Mouse (Mus musculus) hindbrain, embryonic 11.5 days (tissue): ENCODE measurements around the gene Pcgf2. TPM values are rescaled to one million over a fixed set of nuclear protein-coding genes. Genes with fewer than 3 reads are reported as not detected.
A peak's percentile ranks its signal among the peaks of the same experiment; 100 is the strongest.

ENCODE experiments used
- ATAC-seq: fragments of 200-750 bp; cut with Nextera tagmentation; 2 replicates; pipeline ENCODE4 v1.8.0; 2017; ENCODE audit warnings: mild to moderate bottlenecking, moderate TSS enrichment, moderate library complexity; ENCODE audit not compliant: low FRiP score
- DNase-seq: peaks from one replicate; pipeline ENCODE4 v3.0.0-alpha.2; 2015; ENCODE audit warnings: low spot score
- H3K27ac ChIP-seq: fragments of 300-500 bp; sonication (generic); 2 replicates; pipeline ENCODE4 v1.5.1; 2014; ENCODE audit warnings: mild to moderate bottlenecking, low read depth, low read length
- H3K27me3 ChIP-seq: fragments of 300-500 bp; sonication (generic); 2 replicates; pipeline ENCODE4 v1.6.1; 2014; ENCODE audit warnings: mild to moderate bottlenecking, low read length, moderate library complexity, mixed read lengths; ENCODE audit not compliant: control insufficient read depth, insufficient read depth
- H3K36me3 ChIP-seq: fragments of 300-500 bp; sonication (generic); 2 replicates; pipeline ENCODE4 v1.6.1; 2014; ENCODE audit warnings: mild to moderate bottlenecking, low read length, moderate library complexity, mixed read lengths; ENCODE audit not compliant: control insufficient read depth, insufficient read depth
- H3K4me1 ChIP-seq: fragments of 300-500 bp; sonication (generic); replicated peaks from 2 replicates; pipeline ENCODE4 v1.6.1; 2014; ENCODE audit warnings: low read length, mixed read lengths; ENCODE audit not compliant: control insufficient read depth, insufficient read depth
- H3K4me2 ChIP-seq: fragments of 300-500 bp; sonication (generic); replicated peaks from 2 replicates; pipeline ENCODE4 v1.6.1; 2014; ENCODE audit warnings: mild to moderate bottlenecking, low read depth, low read length
- H3K4me3 ChIP-seq: fragments of 300-500 bp; sonication (generic); 2 replicates; pipeline ENCODE4 v1.5.1; 2014; ENCODE audit warnings: low read depth, low read length
- H3K9ac ChIP-seq: fragments of 300-500 bp; sonication (generic); 2 replicates; pipeline ENCODE4 v1.6.1; 2014; ENCODE audit warnings: low read depth, low read length
- H3K9me3 ChIP-seq: fragments of 300-500 bp; sonication (generic); 2 replicates; pipeline ENCODE4 v1.6.1; 2016; ENCODE audit warnings: low read length; ENCODE audit not compliant: control insufficient read depth
- WGBS: fragments of 180-500 bp; shearing (Covaris S2); extraction: QIAGEN DNeasy Blood & Tissue Kit; methylation state at CpG from one replicate; pipeline ENCODE4 v1.1.7; 2014; 5-methylcytosine and 5-hydroxymethylcytosine counted together
- polyA plus RNA-seq: library from polyadenylated mRNA; unstranded; fragments of >200 nt; fragmentation: Nextera tagmentation; extraction: Ambion mirVana; gene quantifications from 2 replicates; pipeline ENCODE4 v1.2.1, GENCODE M21; 2014

Gene Pcgf2
- polyA plus RNA-seq, 1 experiment from 2014 or later = 16.9 TPM

DNA sequence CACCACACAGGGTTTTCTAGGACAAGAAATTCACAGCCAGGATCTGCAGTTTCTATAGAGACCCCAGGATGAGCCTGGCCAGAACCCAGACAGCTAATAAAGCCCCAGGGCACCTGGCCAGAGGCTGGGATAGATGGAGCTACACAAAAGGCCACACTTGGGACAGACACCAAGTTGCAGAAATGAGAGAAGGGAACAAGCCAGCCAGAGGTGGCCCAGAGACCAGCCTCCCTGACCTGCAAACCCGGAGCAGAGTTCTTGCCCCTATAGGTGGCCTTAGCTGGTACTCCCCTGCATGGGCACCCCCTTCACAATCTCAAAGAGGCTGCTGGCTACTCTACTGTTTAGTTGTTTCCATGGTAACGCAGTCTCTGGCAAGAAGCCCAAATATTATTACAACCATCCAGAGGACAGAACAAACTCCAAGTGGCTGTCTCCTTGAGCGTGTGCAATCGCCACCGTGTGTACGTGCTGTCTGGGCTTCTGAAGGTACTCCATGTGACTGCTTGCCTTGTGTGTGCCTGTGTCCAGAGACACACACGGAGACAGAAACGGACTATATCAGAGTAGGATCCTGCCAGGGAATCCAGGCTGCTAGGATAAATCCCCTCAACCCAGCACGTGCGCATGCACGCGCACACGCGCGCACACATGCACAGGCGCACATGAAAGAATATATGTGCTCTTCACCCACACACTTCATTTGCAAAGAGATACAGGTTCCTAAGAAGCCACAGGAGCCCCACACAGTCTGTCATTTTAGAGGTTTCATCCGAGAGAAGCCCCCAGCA is 5.2 kb downstream of the Pcgf2 start:
- Histone ChIP-seq H3K9ac (0 out of 2 replicates have a peak overlapping the region, but pooled peaks have one; percentile 34), H3K4me1 (peaks cover 17% of the 10 kb centered on the region), H3K4me2 (peak overlapping the region; percentile 3; the same call in 1 of the 2 replicates), H3K27ac (peak overlapping the region; percentile 45; the same call in 1 of the 2 replicates), H3K9me3 (no peaks in the 10 kb centered on the region), H3K27me3 (no peaks in the 10 kb centered on the region), H3K36me3 (peaks cover 11% of the 10 kb centered on the region), H3K4me3 (no peak overlapping the region; the same call in 1 of the 2 replicates)
- 68% methylated on average over 17 of the region's 17 CpGs for WGBS
- ATAC-seq = no peak
- peak; percentile 48 for DNase-seq

DNA sequence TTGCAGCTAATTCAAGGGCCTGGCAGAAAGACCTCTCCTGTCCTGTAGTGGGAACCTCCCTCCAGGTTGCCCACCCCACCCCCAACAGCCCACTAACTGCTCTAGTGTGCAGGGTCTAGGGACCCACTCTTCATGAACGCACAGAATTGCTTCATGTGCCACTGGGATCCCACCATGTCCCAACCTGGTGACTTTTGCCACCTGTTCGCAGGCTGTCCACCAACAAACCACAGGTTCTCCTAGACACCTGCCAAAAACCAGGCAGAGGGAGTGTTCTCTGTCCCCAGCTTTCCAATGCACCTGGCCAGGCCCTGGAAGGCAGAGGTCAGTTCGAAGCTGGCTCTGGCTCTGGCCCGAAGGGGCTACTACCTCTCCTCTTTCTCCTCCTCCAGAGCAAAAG is 5.9 kb downstream of the Pcgf2 start:
- H3K4me3 ChIP-seq = no peak overlapping the region
- H3K36me3 ChIP-seq = peaks cover 11% of the 10 kb centered on the region
- WGBS = 87% methylated on average over 4 of the region's 4 CpGs
- no peaks in the 10 kb centered on the region for H3K27me3 ChIP-seq
- no peaks in the 10 kb centered on the region for H3K9me3 ChIP-seq
- DNase-seq = no peak
- H3K27ac ChIP-seq = no peak overlapping the region
- no peak overlapping the region for H3K9ac ChIP-seq
- no peak for ATAC-seq
- peaks cover 17% of the 10 kb centered on the region for H3K4me1 ChIP-seq
- H3K4me2 ChIP-seq = no peak overlapping the region

DNA sequence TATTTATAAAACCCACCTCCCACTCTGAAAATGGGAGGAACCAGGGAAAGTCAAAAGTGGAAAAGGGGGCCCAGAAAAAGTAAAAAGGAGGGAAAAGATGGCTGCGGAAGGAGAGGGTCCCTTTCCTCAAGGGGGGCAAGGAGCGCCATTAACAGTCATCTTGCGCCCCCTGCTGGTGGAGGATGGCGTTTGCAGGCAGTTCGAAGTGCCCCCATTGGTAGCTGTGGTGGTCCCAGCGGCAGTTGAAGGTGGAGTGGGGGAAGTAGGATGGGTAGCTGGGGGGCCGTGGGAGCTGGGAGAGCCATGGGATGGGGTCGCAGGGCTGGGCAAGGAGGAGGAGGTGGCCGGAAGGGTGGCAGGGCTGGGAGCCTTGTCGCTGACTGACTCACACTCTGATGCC is 10.4 kb downstream of the Pcgf2 start:
- no peak overlapping the region for H3K4me2 ChIP-seq
- H3K4me1 ChIP-seq = 0 out of 2 replicates have a peak, but pooled peaks cover 3% of the 10 kb centered on the region
- H3K9ac ChIP-seq = no peak overlapping the region
- no peaks in the 10 kb centered on the region for H3K9me3 ChIP-seq
- no peaks in the 10 kb centered on the region for H3K27me3 ChIP-seq
- DNase-seq (peak; percentile 91), ATAC-seq (no peak)
- H3K27ac ChIP-seq = no peak overlapping the region
- no peak overlapping the region for H3K4me3 ChIP-seq
- WGBS = 40% methylated on average over 10 of the region's 10 CpGs
- peaks cover 11% of the 10 kb centered on the region for H3K36me3 ChIP-seq

DNA sequence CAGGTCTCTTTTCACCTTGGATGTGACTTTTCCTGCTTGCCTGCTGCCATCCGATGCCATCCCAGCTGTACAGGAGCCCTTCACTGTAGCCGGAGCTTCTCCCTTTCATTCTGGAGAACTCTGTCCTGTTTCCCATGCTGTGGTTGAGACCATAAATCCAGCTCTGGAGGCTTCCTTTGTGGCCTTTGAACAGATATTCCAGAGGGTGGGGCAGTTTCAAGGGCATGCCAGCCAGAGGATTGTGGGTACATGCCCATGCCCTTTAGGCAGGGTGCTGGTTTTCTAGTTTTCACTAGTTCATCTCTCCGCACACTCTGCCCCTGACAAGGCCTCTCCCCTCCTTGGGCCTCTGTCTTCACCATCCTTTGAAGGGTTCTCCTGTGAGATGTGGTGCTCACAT is 13.2 kb downstream of the Pcgf2 start:
- Histone ChIP-seq H3K9ac (no peak overlapping the region), H3K4me2 (no peak overlapping the region), H3K9me3 (no peaks in the 10 kb centered on the region), H3K27me3 (no peaks in the 10 kb centered on the region), H3K27ac (no peak overlapping the region), H3K36me3 (peaks cover 10% of the 10 kb centered on the region), H3K4me1 (0 out of 2 replicates have a peak, but pooled peaks cover 3% of the 10 kb centered on the region), H3K4me3 (no peak overlapping the region)
- ATAC-seq = no peak
- no peak for DNase-seq
- WGBS = 84% methylated on average over 3 of the region's 3 CpGs

DNA sequence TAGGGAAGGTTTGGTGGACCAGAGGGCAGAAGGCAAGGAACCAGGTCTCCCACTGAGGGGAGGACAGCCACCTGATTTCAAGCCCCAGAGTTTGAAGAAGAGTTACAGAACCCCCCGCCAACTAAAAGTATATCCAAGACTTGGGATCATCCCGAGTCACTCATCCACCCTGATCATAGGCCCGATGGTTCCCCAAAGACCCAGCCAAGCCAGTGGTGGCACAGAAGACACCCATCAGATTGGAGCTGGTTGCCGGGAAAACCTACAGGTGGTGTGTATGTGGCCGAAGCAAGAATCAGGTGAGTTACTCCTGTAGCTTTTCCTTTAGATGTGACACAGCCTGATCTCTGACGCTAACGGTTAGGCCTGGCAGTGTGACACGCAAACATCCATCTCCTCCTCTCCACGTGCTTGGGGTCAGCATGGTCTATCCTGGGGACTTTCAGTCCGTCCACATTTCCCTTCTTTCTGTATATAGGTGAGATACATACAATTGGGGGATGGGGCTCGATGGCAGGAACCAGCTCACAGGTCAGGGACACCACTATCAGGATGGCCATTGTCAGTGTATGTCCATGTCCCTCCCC is 13.9 kb downstream of the Pcgf2 start:
- H3K4me2 ChIP-seq = peak overlapping the region; percentile 75
- H3K27ac ChIP-seq = no peak overlapping the region
- WGBS = 66% methylated on average over 11 of the region's 11 CpGs
- H3K36me3 ChIP-seq = peaks cover 10% of the 10 kb centered on the region
- peak overlapping the region; percentile 33 for H3K4me3 ChIP-seq
- H3K9ac ChIP-seq = no peak overlapping the region; the same call in 1 of the 2 replicates
- no peaks in the 10 kb centered on the region for H3K9me3 ChIP-seq
- no peak for ATAC-seq
- no peaks in the 10 kb centered on the region for H3K27me3 ChIP-seq
- 0 out of 2 replicates have a peak, but pooled peaks cover 3% of the 10 kb centered on the region for H3K4me1 ChIP-seq
- DNase-seq = no peak

DNA sequence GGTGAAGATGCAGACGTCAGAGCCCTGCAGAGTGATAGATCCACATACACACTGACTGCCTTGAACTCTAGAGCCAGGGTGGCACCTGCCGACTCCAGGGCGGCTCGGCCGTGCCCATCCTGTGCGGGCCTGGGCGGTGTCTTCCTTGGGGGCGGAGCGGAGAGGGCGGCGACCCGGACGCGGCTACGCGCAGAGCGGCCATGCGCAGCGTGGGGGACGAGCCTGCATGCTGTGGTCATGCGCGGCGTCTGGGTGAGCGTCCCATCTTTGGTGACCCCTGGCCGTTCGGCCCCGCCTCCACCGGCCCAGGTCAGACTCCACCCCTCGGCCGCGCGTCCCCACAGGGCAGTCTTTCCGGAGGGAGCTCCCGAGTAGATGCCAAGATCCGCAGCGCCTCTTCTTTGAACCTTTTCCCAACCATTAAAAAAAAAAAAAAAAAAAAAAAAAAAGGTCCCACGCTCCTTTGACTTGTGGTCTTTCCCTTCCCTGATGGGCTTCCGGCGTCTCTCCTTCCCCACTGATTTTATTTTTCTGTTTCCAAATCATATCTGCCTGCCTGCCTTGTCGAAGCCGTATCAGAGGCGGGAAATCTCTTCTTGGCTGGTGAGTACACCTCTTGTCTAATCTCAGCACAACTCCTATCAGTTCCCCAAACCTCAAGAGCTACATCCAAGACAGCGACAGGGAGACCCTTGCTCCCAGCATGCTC is 14.5 kb downstream of the Pcgf2 start, which contains the start of gene Cisd3:
Gene Cisd3, plus strand, starts transcription at position 214 of the 709 bp plus-strand sequence.
- Histone ChIP-seq H3K27ac (peak within 1 kb of the TSS; percentile 33; the same call in 1 of the 2 replicates), H3K9ac (peak within 1 kb of the TSS; percentile 44; the same call in 1 of the 2 replicates), H3K27me3 (no peaks in the 10 kb centered on the region), H3K4me3 (peak within 1 kb of the TSS; percentile 33), H3K4me1 (0 out of 2 replicates have a peak, but pooled peaks cover 3% of the 10 kb centered on the region), H3K9me3 (no peaks in the 10 kb centered on the region), H3K4me2 (peak within 1 kb of the TSS; percentile 75), H3K36me3 (peaks cover 5% of the 10 kb centered on the region; the same call in 1 of the 2 replicates)
- peak; percentile 75 for DNase-seq
- under 1% methylated on average over 41 of the region's 43 CpGs for WGBS
- ATAC-seq = peak; percentile 82

DNA sequence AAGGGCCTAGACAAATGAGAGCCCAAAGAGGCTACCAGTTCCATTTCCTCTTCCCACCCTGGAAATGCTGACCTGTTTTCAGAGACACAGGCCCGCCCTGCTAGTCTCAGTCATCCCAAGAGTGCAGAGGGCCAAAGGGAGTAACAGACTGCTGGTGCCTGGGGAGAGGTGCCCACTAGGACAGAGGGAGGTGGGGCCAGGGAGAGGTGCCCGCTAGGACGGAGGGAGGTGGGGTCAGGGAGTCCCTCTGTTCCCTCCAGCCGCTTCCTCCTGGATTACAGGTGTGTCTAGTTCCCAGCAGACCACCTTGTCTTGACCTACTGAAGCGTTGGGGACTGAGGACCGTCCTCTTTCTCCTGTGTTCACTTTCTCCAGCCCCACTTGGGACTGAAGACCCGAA is 15.5 kb downstream of the Pcgf2 start:
- no peaks in the 10 kb centered on the region for H3K9me3 ChIP-seq
- H3K27ac ChIP-seq = peak overlapping the region; percentile 33; the same call in 1 of the 2 replicates
- no peak overlapping the region for H3K9ac ChIP-seq
- DNase-seq (no peak), ATAC-seq (no peak)
- WGBS = 34% methylated on average over 7 of the region's 7 CpGs
- H3K4me2 ChIP-seq = no peak overlapping the region
- no peak overlapping the region for H3K4me3 ChIP-seq
- peaks cover 3% of the 10 kb centered on the region; the same call in 1 of the 2 replicates for H3K36me3 ChIP-seq
- 0 out of 2 replicates have a peak, but pooled peaks cover 3% of the 10 kb centered on the region for H3K4me1 ChIP-seq
- no peaks in the 10 kb centered on the region for H3K27me3 ChIP-seq

DNA sequence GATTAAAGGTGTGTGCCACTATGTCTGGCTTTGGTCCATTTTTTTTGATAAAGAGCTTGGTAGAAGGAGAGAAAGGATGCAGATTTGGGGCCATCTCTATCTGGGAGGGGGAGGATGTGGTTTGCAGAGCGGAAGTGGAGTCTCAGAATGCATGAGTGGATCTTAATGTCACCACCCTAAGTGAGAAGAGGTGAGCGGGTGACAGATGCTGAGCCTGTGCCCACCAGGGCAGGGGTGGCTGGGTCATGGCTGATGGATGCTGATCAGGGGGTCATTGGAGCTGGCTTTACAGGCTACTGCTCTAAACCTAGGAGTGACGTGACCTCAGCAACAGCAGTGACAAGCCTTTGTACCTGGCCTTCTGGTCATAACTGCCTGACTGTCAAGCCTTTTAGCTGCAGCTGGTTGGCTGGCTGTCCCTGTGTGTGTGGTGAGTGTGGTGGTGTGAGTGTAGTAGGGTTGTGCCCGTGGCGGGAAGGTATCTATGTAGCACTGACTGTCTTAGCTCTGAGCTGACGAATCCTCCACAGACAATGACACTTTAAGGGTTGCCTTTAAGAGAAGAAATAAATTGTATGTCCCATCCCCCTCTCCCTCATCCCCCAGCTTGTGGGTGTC is 16.1 kb downstream of the Pcgf2 start:
- H3K4me2 ChIP-seq = no peak overlapping the region
- H3K27ac ChIP-seq = no peak overlapping the region
- WGBS = 82% methylated on average over 6 of the region's 6 CpGs
- 0 out of 2 replicates have a peak, but pooled peaks cover 3% of the 10 kb centered on the region for H3K4me1 ChIP-seq
- DNase-seq (no peak), ATAC-seq (no peak)
- peaks cover 3% of the 10 kb centered on the region; the same call in 1 of the 2 replicates for H3K36me3 ChIP-seq
- H3K4me3 ChIP-seq = no peak overlapping the region
- no peaks in the 10 kb centered on the region for H3K27me3 ChIP-seq
- H3K9ac ChIP-seq = no peak overlapping the region
- no peaks in the 10 kb centered on the region for H3K9me3 ChIP-seq
